Mouse (Mus musculus) stomach, embryonic 15.5 days (tissue): Measurements from ENCODE around the gene Zfp541. TPM values are rescaled to one million over a fixed set of nuclear protein-coding genes. Genes with fewer than 3 reads are reported as not detected.

Experiments
- ATAC-seq: fragments of 200-750 bp; cut with Nextera tagmentation; 2 replicates; pipeline ENCODE4 v1.8.0; 2017; ENCODE audit warnings: low read depth, moderate number of reproducible peaks, moderate TSS enrichment; ENCODE audit not compliant: insufficient read depth, low FRiP score
- H3K27ac ChIP-seq: fragments of 300-500 bp; sonication (generic); 2 replicates; pipeline ENCODE4 v1.5.1; 2015; ENCODE audit warnings: mild to moderate bottlenecking, inconsistent platforms
- H3K27me3 ChIP-seq: fragments of 300-500 bp; sonication (generic); replicated peaks from 2 replicates; pipeline ENCODE4 v1.6.1; 2015; ENCODE audit warnings: inconsistent platforms
- H3K36me3 ChIP-seq: fragments of 300-500 bp; sonication (generic); 2 replicates; pipeline ENCODE4 v1.6.1; 2015; ENCODE audit warnings: inconsistent platforms
- H3K4me1 ChIP-seq: fragments of 300-500 bp; sonication (generic); 2 replicates; pipeline ENCODE4 v1.6.1; 2015; ENCODE audit warnings: inconsistent platforms
- H3K4me2 ChIP-seq: fragments of 300-500 bp; sonication (generic); 2 replicates; pipeline ENCODE4 v1.6.1; 2015; ENCODE audit warnings: mild to moderate bottlenecking, inconsistent platforms
- H3K4me3 ChIP-seq: fragments of 300-500 bp; sonication (generic); replicated peaks from 2 replicates; pipeline ENCODE4 v1.5.1; 2015; ENCODE audit warnings: inconsistent platforms
- H3K9ac ChIP-seq: fragments of 300-500 bp; sonication (generic); 2 replicates; pipeline ENCODE4 v1.6.1; 2015; ENCODE audit warnings: inconsistent platforms
- H3K9me3 ChIP-seq: fragments of 300-500 bp; sonication (generic); 2 replicates; pipeline ENCODE4 v1.6.1; 2016; ENCODE audit warnings: inconsistent platforms
- WGBS: fragments of 180-500 bp; shearing (Covaris S2); methylation state at CpG from one replicate; pipeline ENCODE4 v1.1.7; 2015; 5-methylcytosine and 5-hydroxymethylcytosine counted together
- polyA plus RNA-seq: library from polyadenylated mRNA; unstranded; fragments of >200 nt; fragmentation: Nextera tagmentation; extraction: Ambion mirVana; gene quantifications from 2 replicates; pipeline ENCODE4 v1.2.1, GENCODE M21; 2015

The Zfp541 gene
- polyA plus RNA-seq, 1 experiment from 2014 or later = 0.10 TPM

- no peaks in the 10 kb centered on the region for H3K27me3 ChIP-seq
- no peak overlapping the region for H3K4me3 ChIP-seq
- ATAC-seq = no peak
- peaks cover 24% of the 10 kb centered on the region; the same call in 1 of the 2 replicates for H3K4me1 ChIP-seq
- H3K9me3 ChIP-seq = no peaks in the 10 kb centered on the region
- no peaks in the 10 kb centered on the region for H3K36me3 ChIP-seq
- no peak overlapping the region for H3K4me2 ChIP-seq
- 57% methylated on average over 3 of the region's 3 CpGs for WGBS
- no peak overlapping the region for H3K9ac ChIP-seq
- no peak overlapping the region for H3K27ac ChIP-seq
Measured at GRCm38 (mm10) chr7:16132926-16133325, 71.3 kb downstream of the Zfp541 start.

GRCm38 (mm10) chr7:16133691-16134090 is 72.1 kb downstream of the Zfp541 start:
- Histone ChIP-seq H3K9ac (no peak overlapping the region), H3K4me3 (no peak overlapping the region), H3K36me3 (no peaks in the 10 kb centered on the region), H3K27ac (no peak overlapping the region), H3K4me2 (no peak overlapping the region), H3K4me1 (peaks cover 24% of the 10 kb centered on the region; the same call in 1 of the 2 replicates), H3K27me3 (no peaks in the 10 kb centered on the region), H3K9me3 (no peaks in the 10 kb centered on the region)
- 86% methylated on average over 9 of the region's 9 CpGs for WGBS
- ATAC-seq = no peak

DNA sequence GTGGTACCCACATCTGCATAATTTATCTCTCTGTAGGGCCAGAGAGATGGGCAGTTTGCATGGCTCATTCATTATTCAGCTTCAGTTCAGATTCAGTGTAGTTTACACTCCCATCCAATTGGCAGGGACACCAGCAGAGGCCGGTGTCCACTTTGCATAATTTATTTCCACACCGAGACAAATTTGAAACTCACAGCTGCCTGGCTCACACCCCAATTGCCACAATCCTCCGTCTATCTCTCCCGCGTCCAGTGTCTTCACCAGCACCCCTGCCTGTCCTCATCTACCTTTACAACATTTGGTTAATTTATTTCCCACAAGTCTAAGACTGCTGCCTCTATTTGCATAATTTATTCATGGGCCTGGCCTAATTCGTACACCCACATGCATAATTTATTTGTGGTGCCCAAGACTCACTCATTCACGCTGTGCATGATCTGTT is 73.4 kb downstream of the Zfp541 start:
- Histone ChIP-seq H3K9me3 (no peaks in the 10 kb centered on the region), H3K4me2 (no peak overlapping the region), H3K36me3 (no peaks in the 10 kb centered on the region), H3K27me3 (no peaks in the 10 kb centered on the region), H3K27ac (no peak overlapping the region), H3K9ac (no peak overlapping the region), H3K4me3 (no peak overlapping the region), H3K4me1 (peaks cover 12% of the 10 kb centered on the region; the same call in 1 of the 2 replicates)
- 75% methylated on average over 7 of the region's 7 CpGs for WGBS
- ATAC-seq = no peak

Other genes starting within 250 kb of the Zfp541 start
- not detected in 2 replicates for gene Obox6, start 222.1 kb upstream of the Zfp541 start, polyA plus RNA-seq
- not detected in 2 replicates for gene Crx, start 181.8 kb upstream of the Zfp541 start, polyA plus RNA-seq
- not detected in 2 replicates for gene Crxos, start 179.2 kb upstream of the Zfp541 start, polyA plus RNA-seq
- gene Selenow, start 139.4 kb upstream of the Zfp541 start, polyA plus RNA-seq = 686 and 711 TPM in 2 replicates
- 173 and 183 TPM in 2 replicates for gene Nop53, start 115.7 kb upstream of the Zfp541 start, polyA plus RNA-seq
- 49.0 and 49.6 TPM in 2 replicates for gene Ehd2, start 94.2 kb upstream of the Zfp541 start, polyA plus RNA-seq
- 5.8 and 7.2 TPM in 2 replicates for gene Bicra, start 13.9 kb upstream of the Zfp541 start, polyA plus RNA-seq
- gene Napa, start 36.6 kb downstream of the Zfp541 start, polyA plus RNA-seq = 175 and 176 TPM in 2 replicates
- gene Kptn, start 58.1 kb downstream of the Zfp541 start, polyA plus RNA-seq = 29.5 and 29.9 TPM in 2 replicates
- gene Slc8a2, start 68.0 kb downstream of the Zfp541 start, polyA plus RNA-seq = 0.30 and 0.35 TPM in 2 replicates
- 28.2 and 28.8 TPM in 2 replicates for gene Meis3, start 113.3 kb downstream of the Zfp541 start, polyA plus RNA-seq
- gene Dhx34, start 160.2 kb downstream of the Zfp541 start, polyA plus RNA-seq = 37.9 and 55.3 TPM in 2 replicates
- 0.28 and 0.37 TPM in 2 replicates for gene C5ar2, start 182.3 kb downstream of the Zfp541 start, polyA plus RNA-seq
- gene C5ar1, start 197.7 kb downstream of the Zfp541 start, polyA plus RNA-seq = 3.7 and 4.1 TPM in 2 replicates
- 20.5 and 21.1 TPM in 2 replicates for gene Inafm1, start 211.8 kb downstream of the Zfp541 start, polyA plus RNA-seq
- 26.7 and 27.0 TPM in 2 replicates for gene Ccdc9, start 225.0 kb downstream of the Zfp541 start, polyA plus RNA-seq
- gene Bbc3, start 246.6 kb downstream of the Zfp541 start, polyA plus RNA-seq = 6.7 and 7.4 TPM in 2 replicates